Mouse (Mus musculus) liver, embryonic 14.5 days (tissue): ENCODE measurements around the gene Padi1. TPM values are rescaled to one million over a fixed set of nuclear protein-coding genes. Genes with fewer than 3 reads are reported as not detected.

Experiments used
- ATAC-seq: fragments of 200-750 bp; cut with Nextera tagmentation; 2 replicates; pipeline ENCODE4 v1.8.0; 2017; ENCODE audit warnings: moderate number of reproducible peaks, mild to moderate bottlenecking, moderate library complexity; ENCODE audit not compliant: insufficient read depth
- DNase-seq, 3 experiments: peaks; one replicate each; pipeline ENCODE4 v3.0.0-alpha.2; 2012 to 2013; ENCODE audit warnings: low read depth in 3 of 3, low spot score in 3 of 3
- H3K27ac ChIP-seq: fragments of 300-500 bp; sonication (generic); 2 replicates; pipeline ENCODE4 v1.5.1; 2014; ENCODE audit warnings: moderate library complexity, mild to moderate bottlenecking, control low read depth, inconsistent platforms
- H3K27me3 ChIP-seq: fragments of 300-500 bp; sonication (generic); 2 replicates; pipeline ENCODE4 v1.6.1; 2014; ENCODE audit warnings: mild to moderate bottlenecking, low read length, moderate library complexity; ENCODE audit not compliant: control insufficient read depth, insufficient read depth
- H3K36me3 ChIP-seq: fragments of 300-500 bp; sonication (generic); replicated peaks from 2 replicates; pipeline ENCODE4 v1.6.1; 2014; ENCODE audit warnings: low read depth; ENCODE audit not compliant: control insufficient read depth, insufficient read depth
- H3K4me1 ChIP-seq, 2 experiments: fragments of 200-500 bp in 1 of 2; fragments of 300-500 bp in 1 of 2; sonication (generic) in 1 of 2; replicated peaks; 2 replicates each; pipeline ENCODE4 v1.6.1; 2012 to 2014; ENCODE audit warnings: antibody characterized with exemption in 1 of 2, inconsistent platforms in 1 of 2, low read length in 1 of 2; ENCODE audit not compliant: control insufficient read depth in 2 of 2, insufficient read depth in 2 of 2
- H3K4me2 ChIP-seq: fragments of 300-500 bp; sonication (generic); 2 replicates; pipeline ENCODE4 v1.6.1; 2014; ENCODE audit warnings: low read depth, mild to moderate bottlenecking, control low read depth, moderate library complexity
- H3K4me3 ChIP-seq, 2 experiments: fragments of 200-500 bp in 1 of 2; fragments of 300-500 bp in 1 of 2; sonication (generic) in 1 of 2; 2 replicates each; pipeline ENCODE4 v1.5.1; 2012 to 2014; ENCODE audit warnings: low read depth in 2 of 2, low read length in 2 of 2, mild to moderate bottlenecking in 2 of 2, control low read depth in 1 of 2, inconsistent platforms in 1 of 2, moderate library complexity in 1 of 2; ENCODE audit not compliant: insufficient read depth in 1 of 2
- H3K9ac ChIP-seq: fragments of 300-500 bp; sonication (generic); replicated peaks from 2 replicates; pipeline ENCODE4 v1.6.1; 2014; ENCODE audit warnings: mild to moderate bottlenecking, control low read depth, moderate library complexity
- H3K9me3 ChIP-seq: fragments of 300-500 bp; sonication (generic); 2 replicates; pipeline ENCODE4 v1.6.1; 2016; ENCODE audit warnings: low read length, mixed read lengths; ENCODE audit not compliant: control insufficient read depth
- CTCF ChIP-seq: IDR thresholded peaks from 2 replicates; pipeline ENCODE4 v1.5.1; 2016; ENCODE audit warnings: antibody characterized with exemption, low read depth, control low read depth
- EP300 ChIP-seq: IDR thresholded peaks from 2 replicates; pipeline ENCODE4 v1.6.1; 2016; ENCODE audit warnings: antibody characterized with exemption, low read depth
- WGBS: fragments of 180-500 bp; shearing (Covaris S2); extraction: QIAGEN DNeasy Blood & Tissue Kit; methylation state at CpG from one replicate; pipeline ENCODE4 v1.1.7; 2014; ENCODE audit not compliant: insufficient replicate concordance; 5-methylcytosine and 5-hydroxymethylcytosine counted together
- polyA plus RNA-seq, 2 experiments: library from polyadenylated mRNA; depleted of rRNA in 1 of 2; stranded (reverse) in 1 of 2; unstranded in 1 of 2; fragments of >200 nt; fragmentation: Nextera tagmentation in 1 of 2; extraction: Ambion mirVana in 1 of 2; gene quantifications; 2 replicates each; pipeline versions ENCODE4 v1.2.1 to v1.2.3; 2012 to 2014

Padi1 gene
- polyA plus RNA-seq, 2 experiments, result 0.01 TPM; not detected in 1

GRCm38 (mm10) chr4:140789983-140790382 is 55.6 kb downstream of the Padi1 start:
- Histone ChIP-seq H3K4me1 (no peaks in the 10 kb centered on the region; a peak in 1 of 4 replicates), H3K27me3 (no peaks in the 10 kb centered on the region), H3K36me3 (no peaks in the 10 kb centered on the region), H3K27ac (no peak overlapping the region), H3K9ac (no peak overlapping the region), H3K4me2 (no peak overlapping the region), H3K4me3 (no peak overlapping the region), H3K9me3 (no peaks in the 10 kb centered on the region)
- TF ChIP-seq CTCF (no peak), EP300 (no peak)
- 67% methylated on average over 4 of the region's 4 CpGs for WGBS
- DNase-seq (no peak), ATAC-seq (no peak)

- Histone ChIP-seq H3K9me3 (no peaks in the 10 kb centered on the region; the same call in 1 of the 2 replicates), H3K4me1 (no peaks in the 10 kb centered on the region; a peak in 1 of 4 replicates), H3K36me3 (no peaks in the 10 kb centered on the region), H3K27me3 (no peaks in the 10 kb centered on the region), H3K9ac (no peak overlapping the region), H3K4me2 (no peak overlapping the region), H3K27ac (no peak overlapping the region), H3K4me3 (no peak overlapping the region)
- 41% methylated on average over 6 of the region's 6 CpGs for WGBS
- TF ChIP-seq CTCF (peak; percentile 97), EP300 (no peak)
- ATAC-seq, result no peak
- peak in 1 of 3 experiments; percentile 33 for DNase-seq
These were observed 56.6 kb downstream of the Padi1 start for GRCm38 (mm10) chr4:140788983-140789382.

GRCm38 (mm10) chr4:140788264-140788663 is 57.3 kb downstream of the Padi1 start:
- TF ChIP-seq CTCF (no peak), EP300 (no peak)
- no peak overlapping the region for H3K4me2 ChIP-seq
- no peaks in the 10 kb centered on the region; the same call in 1 of the 2 replicates for H3K9me3 ChIP-seq
- DNase-seq (no peak), ATAC-seq (no peak)
- H3K27me3 ChIP-seq, result no peaks in the 10 kb centered on the region
- H3K9ac ChIP-seq, result no peak overlapping the region
- no peaks in the 10 kb centered on the region; a peak in 1 of 4 replicates for H3K4me1 ChIP-seq
- H3K36me3 ChIP-seq, result no peaks in the 10 kb centered on the region
- no peak overlapping the region for H3K27ac ChIP-seq
- no peak overlapping the region for H3K4me3 ChIP-seq
- 51% methylated on average over 6 of the region's 6 CpGs for WGBS

- DNase-seq, result peak in 1 of 3 experiments; percentile 20
- Histone ChIP-seq H3K9me3 (no peaks in the 10 kb centered on the region; the same call in 1 of the 2 replicates), H3K9ac (no peak overlapping the region), H3K4me3 (no peak overlapping the region), H3K4me2 (no peak overlapping the region), H3K27me3 (no peaks in the 10 kb centered on the region), H3K27ac (no peak overlapping the region), H3K4me1 (no peaks in the 10 kb centered on the region; a peak in 1 of 4 replicates), H3K36me3 (no peaks in the 10 kb centered on the region)
- no peak for ATAC-seq
- 21% methylated on average over 4 of the region's 4 CpGs for WGBS
- TF ChIP-seq CTCF, result no peak
- TF ChIP-seq EP300, result no peak
These were observed 58.2 kb downstream of the Padi1 start for GRCm38 (mm10) chr4:140787414-140787813.

DNA sequence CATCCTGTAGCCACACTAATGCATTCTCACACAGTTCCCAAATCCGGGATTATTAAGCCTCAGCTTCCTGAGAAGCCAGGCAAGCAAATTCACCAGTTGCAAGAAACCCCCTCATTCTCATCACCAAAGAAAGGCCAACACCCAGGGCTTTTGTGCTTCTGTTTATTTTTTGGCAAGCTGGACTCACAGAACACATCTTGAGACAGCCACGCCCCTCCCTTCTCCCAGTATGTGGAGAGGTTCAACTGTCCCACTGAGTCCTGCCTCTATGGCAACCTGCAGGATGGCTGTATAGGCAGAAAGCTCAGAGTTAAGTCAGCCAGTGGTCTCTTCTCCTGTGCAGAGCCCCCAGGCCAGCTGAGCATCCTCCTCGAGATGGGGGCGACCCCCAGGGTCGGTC is 60.4 kb downstream of the Padi1 start:
- Histone ChIP-seq H3K9me3 (no peaks in the 10 kb centered on the region; the same call in 1 of the 2 replicates), H3K27ac (no peak overlapping the region), H3K4me2 (no peak overlapping the region), H3K9ac (no peak overlapping the region), H3K4me1 (no peaks in the 10 kb centered on the region; a peak in 1 of 4 replicates), H3K4me3 (no peak overlapping the region), H3K27me3 (no peaks in the 10 kb centered on the region), H3K36me3 (no peaks in the 10 kb centered on the region)
- TF ChIP-seq CTCF (no peak), EP300 (no peak)
- 75% methylated on average over 5 of the region's 5 CpGs for WGBS
- DNase-seq (no peak), ATAC-seq (no peak)
